Mouse (Mus musculus): ENCODE data around the gene Vmn2r120. TPM values are rescaled to one million over a fixed set of nuclear protein-coding genes. Genes with fewer than 3 reads are reported as not detected.
"Not testable (repeated sequence)": the region's sequence is repeated elsewhere in the genome, so short reads cannot be mapped to it uniquely, and the experiment has no call there.

The Vmn2r120 gene
- polyA plus RNA-seq (2012; rRNA removed) = not detected in 2 replicates

DNA sequence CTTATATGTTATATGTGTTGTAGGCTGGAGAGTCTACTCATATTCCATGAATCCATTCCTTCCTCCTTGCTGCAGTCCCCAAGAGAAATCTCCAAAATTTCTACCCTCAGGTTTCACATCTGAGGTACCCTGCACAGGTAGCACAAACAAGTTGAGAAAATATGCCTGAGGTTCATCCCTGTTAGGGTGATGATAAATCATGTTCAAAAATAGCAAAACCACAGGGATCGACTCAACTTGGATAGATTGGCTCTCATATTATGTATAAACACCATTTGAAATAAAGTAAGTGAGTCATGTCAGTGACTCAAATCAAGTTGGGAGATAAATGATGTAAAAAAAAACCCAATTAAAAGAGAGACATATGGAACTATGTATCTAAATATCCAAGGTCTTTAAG is at the start of gene Vmn2r120:
Gene Vmn2r120 (minus strand): TSS at position 101 of the 400 bp plus-strand sequence.
- DNase-seq (ENCODE audit: low spot score) = no peak

DNA sequence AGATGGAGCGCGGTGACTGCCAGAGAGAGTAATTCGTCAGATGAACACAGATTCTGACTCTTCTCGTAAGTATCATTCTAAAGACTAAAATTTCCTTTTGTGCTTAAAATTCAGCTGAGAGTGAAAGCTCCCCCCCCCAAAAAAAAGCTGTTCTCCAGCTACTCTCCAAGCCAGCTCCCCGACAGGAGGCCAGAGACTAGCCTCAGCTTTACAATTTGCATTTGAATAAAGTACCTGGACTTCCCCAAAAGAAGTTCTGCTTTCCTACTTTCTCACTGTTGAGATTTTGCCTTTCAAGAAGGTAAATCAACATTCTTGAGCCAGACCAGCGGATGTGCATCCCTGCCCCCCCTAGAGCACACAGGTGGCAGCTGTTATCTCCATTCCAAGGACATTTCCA is 42.0 kb upstream of the Vmn2r120 start:
- DNase-seq (ENCODE audit: low spot score) = not testable (repeated sequence)

DNA sequence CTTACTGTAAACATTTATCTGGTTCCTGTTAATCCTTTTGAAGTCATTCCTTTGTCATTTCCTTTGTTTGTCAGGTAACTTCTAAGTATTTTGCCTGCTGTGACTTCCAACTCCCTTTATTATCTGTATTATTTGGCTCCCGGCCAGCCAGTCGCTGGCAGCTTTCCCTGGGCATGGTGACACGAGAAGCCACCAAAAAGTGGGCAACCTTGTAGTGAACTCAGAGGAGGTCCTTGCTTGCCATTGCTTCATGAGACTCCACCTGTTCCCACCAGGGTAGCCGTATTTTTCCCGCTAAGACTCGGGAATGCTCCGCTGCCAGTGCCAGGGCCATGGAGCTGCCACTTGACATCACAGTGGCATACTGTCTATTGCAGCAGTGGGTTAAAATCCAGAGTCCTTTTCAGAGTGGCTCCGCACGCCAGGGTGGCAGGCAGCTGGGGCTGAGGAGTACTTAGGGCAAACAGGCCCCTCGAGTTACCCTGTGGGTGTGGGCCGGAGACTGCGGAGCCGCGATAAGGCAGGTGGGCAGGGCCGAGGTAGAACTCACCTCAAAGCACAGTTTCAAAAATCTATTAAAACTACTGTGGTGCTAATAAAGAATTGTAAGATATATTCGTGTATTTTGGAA is 28.9 kb upstream of the Vmn2r120 start:
- DNase-seq (ENCODE audit: low spot score) = no peak

Other genes starting within 250 kb of the Vmn2r120 start
- 15.9 and 18.6 TPM in 2 replicates for gene Adgre1, start 186.8 kb downstream of the Vmn2r120 start, polyA plus RNA-seq (2012; rRNA removed)
- gene Gm21834, start 196.7 kb upstream of the Vmn2r120 start, polyA plus RNA-seq (2012; rRNA removed) = not detected in 2 replicates
- gene Cntnap5c, start 224.1 kb upstream of the Vmn2r120 start, polyA plus RNA-seq (2012; rRNA removed) = 0.06 and 0.08 TPM in 2 replicates